Mouse (Mus musculus) ovary, adult 18-20 months (tissue): ENCODE results near the gene Map4k2.
A peak's percentile ranks its signal among the peaks of the same experiment; 100 is the strongest.

Source experiments
- DNase-seq: peaks from one replicate; pipeline ENCODE4 v3.0.0; 2022; ENCODE audit warnings: low spot score, mixed read lengths

Gene Map4k2

DNA sequence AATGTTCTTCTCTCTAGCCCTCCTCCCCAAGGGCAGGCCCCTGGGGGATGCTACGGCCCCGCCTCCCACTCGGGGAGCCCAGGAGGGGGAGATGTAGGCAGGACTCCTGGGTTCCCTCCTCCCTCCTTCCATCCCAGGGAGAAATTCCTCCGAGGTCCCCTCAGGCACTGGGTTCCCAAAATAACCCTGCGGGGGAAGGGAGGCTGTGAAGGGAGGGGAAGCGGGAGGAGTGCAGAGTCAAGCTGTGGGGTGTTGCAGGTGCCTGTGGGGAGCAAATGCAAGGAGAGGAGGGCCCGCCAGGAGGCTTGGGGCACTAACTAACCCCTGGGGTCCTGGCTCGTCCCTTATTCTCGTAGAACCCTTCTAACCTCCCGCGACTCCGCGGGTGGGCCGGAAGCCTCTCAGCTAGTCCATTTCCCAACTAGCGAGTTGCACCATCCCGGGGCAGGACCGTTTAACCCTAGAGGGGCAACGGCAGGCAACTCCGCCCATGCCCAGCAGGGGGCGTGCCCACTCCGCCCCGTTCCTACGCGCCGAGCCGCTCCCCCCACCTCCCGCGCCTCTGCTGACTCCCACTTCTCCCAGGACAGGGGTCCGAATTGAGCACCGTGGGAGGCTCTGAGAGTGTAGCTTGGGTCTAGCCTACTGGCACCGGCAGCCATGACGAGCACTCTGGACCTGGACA lies 60.3 kb downstream of the Map4k2 start:
- peak; percentile 40 for DNase-seq

DNA sequence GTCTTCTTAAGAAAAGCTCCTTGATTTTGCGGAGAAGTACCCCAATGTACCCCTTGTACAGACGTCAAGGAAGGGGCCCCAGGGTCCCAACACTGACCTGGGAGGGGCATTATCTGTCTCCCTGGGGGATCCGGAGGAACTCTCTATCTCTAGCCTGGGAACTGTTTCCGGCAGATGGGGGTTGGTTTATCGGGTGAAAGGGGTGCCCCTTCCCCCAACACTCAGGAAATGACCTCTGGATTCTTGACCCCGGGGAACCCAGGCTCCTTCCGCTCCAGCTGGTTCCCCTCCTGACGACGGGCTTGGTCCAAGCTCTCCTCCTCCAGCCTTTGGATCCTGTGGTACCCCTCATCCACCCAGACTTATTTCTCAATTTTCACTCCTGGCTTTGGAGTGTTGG lies 61.0 kb downstream of the Map4k2 start:
- no peak for DNase-seq

DNA sequence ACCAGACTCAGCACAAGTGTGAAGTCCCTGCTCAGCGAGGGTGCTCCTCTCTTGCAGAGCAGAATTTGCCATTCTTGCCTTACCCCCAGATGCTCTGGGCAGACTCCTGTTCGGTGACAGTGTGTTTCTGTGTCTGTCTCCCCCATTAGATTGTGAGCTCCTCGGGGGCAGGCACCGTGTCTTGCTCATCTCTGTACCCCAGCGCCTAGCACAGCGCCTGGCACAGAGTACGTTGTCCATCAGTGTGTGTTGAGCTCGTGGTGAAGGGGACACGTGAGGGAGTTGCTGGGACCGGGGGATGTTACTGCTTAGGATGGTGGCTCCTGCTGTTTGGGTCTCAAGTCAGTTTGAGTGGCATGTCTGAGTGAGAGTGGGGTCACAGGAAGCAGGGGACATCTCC lies 62.9 kb downstream of the Map4k2 start:
- no peak for DNase-seq
